Mouse (Mus musculus): ENCODE results near the gene Gm49369. TPM values are rescaled to one million over a fixed set of nuclear protein-coding genes. Genes with fewer than 3 reads are reported as not detected.

The Gm49369 gene
- total RNA-seq, 2 experiments from 2014 or later, result 1.0 to 4.1 TPM

DNA sequence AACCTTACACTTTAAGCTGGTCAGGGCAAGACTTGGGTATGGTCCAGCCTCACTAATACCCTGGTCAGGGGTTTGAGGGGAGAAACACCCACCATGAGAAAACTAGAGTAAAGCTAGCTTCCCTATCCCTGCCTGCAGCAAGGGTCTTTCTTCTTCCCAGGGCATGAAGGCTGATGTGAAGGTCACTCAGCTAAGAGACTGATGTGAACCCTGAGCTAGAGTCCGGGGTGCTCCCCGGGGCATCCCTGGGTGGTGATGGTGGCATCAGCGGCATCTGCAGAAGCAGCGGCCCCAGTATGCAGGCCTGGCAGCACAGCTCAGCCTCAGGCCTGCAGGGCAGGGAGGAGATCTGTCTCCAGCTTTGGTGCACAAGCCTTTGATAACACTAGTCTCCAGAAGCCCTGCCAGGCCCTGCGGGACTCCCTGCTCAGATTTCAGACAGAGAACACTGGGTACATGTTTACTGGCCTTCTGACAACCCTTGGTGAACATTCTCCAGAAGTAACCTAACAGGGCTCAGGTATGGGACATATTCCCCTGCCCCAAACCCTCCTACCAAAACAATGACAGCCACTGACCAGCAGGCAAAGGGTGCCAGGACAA, 8.0 kb downstream of the Gm49369 start:
- intact Hi-C loops (cut with DNase I; ENCODE audit: low total_unique reads), result no loop called here

DNA sequence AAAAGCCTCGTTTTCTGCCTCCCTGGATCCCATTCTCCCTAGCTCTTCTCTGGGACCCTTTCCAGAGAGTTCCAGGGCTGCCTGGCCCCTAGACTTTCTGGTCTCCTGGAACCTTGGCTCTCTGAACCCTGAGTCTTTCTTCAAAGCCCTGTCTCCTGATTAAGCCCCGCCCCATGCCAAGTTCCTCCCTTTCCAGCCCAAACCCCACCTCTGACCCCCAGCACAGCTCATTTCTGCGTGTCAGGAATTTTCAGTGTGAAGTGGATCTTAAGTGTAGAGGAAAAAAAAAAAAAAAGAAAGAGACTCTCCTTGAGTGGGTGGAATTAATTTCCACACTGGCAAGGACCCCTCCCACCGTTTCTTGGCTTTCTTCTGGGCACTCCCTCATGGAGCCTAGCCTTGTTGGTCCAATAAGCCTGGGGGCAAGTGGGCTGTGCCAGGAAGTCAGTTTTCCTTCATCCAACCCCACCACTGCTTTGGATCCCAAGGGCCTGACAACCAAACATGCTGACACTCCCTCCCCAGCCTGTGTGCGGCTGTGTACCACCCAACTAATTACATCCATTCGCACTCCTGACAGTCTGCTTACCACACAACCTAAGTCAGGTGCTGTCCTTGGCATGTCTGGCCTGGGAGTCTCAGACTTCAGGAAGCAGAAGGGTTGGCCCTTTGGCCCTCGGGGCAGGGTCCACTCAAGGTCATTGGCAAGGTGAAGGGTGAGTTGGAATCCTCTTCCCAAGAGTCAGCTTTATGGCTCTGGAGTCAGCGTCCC, 8.6 kb downstream of the Gm49369 start, which contains the start of gene Ifitm10:
Gene Ifitm10, minus strand, starts transcription at position 113 of the 772 bp plus-strand sequence.
- no peak for DNase-seq
- intact Hi-C loops (cut with DNase I; ENCODE audit: low total_unique reads), result no loop called here

More for the DNA sequence above, 8.0 kb downstream of the Gm49369 start:
- DNase-seq, result peak; percentile 47

DNA sequence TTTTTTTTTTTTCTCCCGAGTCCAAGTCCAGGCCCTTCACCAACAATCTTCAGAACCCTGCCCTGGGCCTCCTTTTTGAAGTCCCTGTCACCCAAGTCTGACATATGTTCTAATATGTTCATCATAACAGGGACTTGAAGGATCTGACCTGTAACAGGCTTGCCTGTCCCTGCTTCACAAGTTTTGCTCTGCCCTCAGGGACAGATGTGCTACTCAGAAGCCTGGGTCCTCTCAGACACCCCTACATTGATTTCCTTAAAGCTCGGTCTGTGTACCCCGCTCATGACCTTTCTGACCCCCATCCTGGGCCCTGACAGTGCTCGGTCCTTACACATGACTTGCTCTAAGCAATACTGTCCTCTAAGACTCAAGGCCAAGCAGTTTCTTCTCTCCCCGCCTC, 9.4 kb downstream of the Gm49369 start:
- no peak for DNase-seq
- intact Hi-C loops (cut with DNase I; ENCODE audit: low total_unique reads), result no loop called here

DNA sequence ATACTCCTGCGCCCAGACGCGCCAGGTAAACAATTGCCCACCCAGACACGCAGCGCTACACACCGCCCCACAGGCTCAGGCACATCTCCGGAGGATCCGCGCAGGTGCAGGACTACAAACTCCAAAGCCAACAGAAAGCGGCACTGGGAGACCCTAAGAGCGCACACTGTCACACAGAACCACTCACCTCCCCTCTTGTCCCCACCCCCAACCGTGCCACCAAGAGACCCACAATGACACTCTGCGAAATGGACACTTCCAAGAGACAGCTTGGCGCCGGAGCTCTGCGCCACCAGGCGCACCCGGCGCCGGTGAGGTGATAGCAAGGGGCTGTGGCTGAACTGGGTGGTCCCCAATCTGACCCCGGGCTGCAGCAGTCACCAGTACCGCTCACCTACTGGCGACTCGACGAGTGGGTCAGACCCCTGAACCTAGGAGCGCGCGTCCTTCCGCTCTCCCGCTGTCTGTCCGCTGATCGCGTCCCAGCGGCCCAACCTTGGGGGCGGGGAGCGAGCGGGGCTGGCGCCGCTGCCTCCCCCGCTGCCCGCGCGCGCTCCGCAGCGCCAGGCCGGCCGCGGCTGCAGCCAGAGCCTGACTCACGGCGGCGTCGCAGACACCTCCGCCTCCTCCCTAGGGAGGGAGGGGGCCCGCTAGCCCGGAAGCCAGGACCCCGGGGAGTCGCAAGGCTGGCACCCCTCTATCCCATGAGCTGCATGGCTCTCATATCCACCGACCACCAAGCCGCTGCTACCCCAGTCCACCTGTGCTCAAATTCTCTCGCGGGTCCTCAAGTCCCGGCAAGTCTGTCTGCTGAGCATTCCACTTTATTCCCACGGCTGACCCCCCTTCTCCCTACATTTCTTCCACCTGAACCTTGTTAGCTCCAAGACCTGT, 10.5 kb downstream of the Gm49369 start:
- DNase-seq, result peak; percentile 20
- intact Hi-C loops (cut with DNase I; ENCODE audit: low total_unique reads), result no loop called here

DNA sequence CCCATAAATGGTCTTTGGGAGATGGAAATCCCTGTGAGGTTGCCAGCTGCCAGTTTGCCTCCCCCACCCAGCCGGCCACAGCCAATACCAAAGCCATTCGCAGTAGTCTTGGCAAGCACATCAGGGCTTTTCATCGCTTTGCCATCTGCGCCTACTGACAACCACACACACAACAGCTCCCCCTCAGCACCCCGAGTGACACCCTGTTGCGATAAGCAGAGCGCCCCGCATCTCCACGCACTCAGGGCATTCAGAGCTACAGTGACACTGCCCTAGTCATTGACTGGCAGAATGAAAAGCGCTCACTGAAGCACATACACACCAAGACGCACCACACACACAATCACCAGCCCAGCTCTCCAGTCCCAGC, 11.1 kb downstream of the Gm49369 start:
- DNase-seq, result peak; percentile 4
- intact Hi-C loops (cut with DNase I; ENCODE audit: low total_unique reads), result no loop called here

DNA sequence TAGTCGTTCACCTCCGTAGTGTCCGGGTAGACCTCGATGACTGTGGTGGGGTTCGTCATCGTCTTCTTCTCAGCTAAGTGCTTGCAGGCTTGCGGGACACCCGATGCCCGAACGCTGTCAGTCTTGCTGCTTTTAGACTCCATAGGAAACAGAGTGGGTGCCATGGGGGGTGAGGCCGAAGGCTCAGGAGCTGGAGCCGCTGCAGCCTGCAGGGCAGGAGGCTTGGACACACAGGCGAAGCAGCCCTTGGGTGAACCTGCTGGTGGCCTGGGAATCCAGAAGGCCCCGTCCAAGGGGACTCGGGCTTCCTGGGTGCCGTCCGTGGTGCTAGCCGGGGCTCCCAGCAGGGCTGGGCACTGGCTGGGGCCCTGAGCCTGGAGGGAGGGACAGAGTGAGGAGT, 11.5 kb downstream of the Gm49369 start:
- peak; percentile 3 for DNase-seq
- intact Hi-C loops (cut with DNase I; ENCODE audit: low total_unique reads), result no loop called here

DNA sequence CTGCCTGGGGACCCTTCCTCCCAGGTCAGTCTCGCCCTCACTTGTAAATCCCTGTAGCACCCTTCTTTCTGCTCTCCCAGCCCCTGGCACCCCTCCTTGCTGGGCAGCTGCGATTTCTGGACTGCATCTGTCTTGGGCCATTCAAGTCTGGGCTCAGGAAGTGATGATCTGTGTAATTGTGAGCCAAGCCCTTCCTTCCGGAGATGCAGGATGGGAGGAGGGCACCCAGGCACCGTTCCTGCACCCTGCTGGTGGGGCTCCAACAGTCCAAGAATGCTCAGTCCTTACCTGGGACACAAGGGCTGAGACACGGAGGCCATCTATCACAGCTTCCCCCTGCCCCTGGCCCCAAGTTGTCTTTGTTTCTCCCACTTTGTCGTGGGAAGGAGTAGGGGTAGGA, 12.6 kb downstream of the Gm49369 start:
- intact Hi-C loops (cut with DNase I; ENCODE audit: low total_unique reads), result no loop called here
- peak; percentile 54 for DNase-seq

DNA sequence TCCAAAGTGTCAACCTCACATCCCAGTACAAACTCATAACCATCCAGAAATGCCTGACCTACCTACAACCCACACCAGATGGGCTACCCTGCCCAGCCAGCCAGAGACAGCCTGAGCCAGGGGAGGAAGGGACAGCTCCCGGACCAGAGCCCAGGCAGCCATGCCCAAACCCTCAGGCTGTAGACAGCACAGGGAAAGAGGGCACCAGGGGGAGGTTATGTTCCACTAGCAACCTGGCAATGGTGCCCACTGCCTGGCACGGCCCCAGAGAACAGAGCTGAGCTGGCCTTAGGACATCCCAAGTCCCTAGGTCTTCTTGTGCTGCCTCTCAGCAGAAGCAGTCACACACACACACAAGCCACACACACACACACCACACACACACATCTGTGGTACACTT, 13.6 kb downstream of the Gm49369 start:
- peak; percentile 72 for DNase-seq
- intact Hi-C loops (cut with DNase I; ENCODE audit: low total_unique reads), result no loop called here

DNA sequence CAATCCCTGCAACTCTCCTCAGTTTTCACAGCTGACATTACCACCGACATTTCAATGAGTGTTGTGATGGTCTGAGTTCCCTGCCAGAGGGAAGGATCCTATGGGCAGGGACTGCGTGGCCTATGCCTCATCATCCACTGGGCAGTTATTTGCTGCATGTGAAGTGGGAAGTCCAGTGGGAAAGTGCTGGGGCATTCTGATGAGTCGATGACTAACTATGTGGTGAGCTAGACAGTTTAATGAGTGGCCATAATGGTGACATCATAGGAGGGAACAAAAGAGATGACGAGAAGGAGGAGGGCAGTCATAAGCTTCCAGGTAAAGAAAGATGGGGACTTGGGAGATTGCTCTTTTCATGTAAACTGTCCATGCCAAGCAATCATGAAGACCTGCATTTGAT, 19.4 kb downstream of the Gm49369 start:
- DNase-seq, result no peak
- intact Hi-C loops (cut with DNase I; ENCODE audit: low total_unique reads), result no loop called here

DNA sequence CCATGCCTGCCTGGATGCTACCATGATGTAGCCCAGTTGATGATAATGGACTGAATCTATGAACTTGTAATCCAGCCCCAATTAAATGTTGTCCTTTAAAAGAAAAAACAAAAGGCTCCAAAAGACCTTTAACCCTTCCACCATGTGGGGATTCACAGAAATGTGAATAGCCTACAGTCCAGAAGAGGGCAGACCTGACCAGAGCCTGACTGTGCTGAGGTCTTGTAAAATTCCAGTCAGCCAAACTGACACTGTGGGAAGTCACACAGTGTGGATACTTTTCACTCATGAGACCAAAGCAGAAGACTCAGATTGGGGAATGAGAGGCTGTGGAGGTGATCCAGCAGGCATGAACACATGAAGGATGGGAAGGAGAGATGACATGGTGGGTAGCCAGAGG, 21.7 kb downstream of the Gm49369 start:
- DNase-seq, result no peak
- intact Hi-C loops (cut with DNase I; ENCODE audit: low total_unique reads), result no loop called here

DNA sequence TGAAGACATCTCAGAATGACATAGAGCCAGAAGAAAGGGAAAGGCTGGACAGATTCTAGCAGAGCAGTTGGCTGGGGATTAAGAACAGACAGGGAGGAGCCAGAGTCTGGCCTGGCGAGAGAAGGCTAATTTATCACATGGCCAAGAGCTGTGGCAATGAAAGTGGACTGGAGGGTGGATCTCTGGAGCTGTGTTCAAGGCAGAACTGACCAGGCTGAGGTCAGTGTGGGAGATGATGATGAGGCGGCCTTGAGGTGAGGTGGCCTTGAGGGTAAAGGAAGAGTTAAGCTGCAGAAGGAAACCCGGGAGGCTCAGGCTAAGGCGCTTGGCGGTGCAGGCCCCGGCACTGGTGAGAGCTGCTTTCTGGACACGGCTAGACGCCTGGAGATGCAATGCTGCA, 23.3 kb downstream of the Gm49369 start:
- DNase-seq, result no peak
- intact Hi-C loops (cut with DNase I; ENCODE audit: low total_unique reads), result no loop called here

DNA sequence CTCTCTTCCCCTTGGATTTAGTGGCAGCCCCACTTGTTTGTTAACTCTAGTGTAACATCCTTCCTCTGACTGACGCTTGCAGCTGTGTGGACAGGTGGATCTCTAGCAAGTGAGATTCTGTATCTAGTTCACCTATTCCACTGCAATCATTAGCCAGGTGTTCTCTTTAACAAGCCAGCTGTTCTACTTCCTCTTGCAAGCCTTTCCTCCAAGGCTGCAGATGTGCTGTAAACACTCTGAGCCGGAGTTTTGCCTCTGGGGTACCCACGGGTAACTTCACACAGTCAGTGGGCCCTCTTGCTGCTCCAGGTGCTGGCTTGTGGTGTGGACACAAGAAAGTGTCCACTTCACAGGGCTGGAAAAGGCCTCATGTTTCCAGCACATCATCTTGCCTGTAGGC, 24.9 kb downstream of the Gm49369 start:
- DNase-seq, result no peak
- intact Hi-C loops (cut with DNase I; ENCODE audit: low total_unique reads), result no loop called here

DNA sequence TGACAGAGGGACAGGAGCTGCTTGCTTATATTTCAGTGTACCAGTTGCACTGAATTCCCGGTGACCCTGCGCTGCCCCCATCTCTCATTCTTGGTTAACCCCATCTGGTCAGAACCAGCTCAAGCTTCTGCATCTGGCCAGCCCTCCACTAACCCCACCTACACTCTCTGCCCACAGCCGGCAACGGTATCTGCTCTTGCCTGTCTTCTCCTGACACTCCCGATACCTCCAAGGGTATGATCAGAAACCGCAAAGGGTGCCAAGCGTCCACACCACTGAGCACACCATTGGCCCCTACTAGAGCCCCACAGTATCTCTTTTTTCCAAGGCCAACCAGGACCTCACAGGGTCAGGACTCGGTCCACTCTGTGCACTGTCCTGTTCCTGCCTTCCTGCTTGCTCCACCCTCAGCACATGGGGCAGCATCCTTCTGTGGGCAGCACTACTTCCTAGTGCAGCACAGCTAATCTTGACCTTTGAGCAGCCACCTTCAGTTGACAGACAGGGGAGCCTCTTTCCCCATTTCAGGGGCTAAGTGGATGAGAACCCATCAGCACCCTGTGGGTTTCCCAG, 27.7 kb downstream of the Gm49369 start:
- intact Hi-C loops (cut with DNase I; ENCODE audit: low total_unique reads), result no loop called here
- DNase-seq, result no peak

DNA sequence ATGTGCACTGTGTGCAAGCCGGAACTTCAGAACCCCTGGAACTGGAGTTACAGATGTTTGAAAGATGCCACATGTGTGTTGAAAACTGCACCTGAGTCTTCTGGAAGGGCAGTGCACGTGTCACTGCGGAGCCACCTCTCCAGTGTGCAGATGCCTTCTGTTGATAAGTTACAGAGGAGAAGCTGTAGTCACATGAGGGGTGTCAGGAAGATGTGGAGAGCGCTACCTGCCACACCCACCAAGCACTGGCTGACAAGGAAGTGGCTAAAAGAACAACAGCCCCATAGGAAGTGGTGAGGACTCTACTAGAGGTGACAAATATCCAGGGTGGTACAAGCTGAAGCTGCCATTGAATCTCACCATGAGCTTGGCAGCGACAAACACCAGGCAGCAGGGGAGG, 28.6 kb downstream of the Gm49369 start:
- intact Hi-C loops (cut with DNase I; ENCODE audit: low total_unique reads), result no loop called here
- no peak for DNase-seq

DNA sequence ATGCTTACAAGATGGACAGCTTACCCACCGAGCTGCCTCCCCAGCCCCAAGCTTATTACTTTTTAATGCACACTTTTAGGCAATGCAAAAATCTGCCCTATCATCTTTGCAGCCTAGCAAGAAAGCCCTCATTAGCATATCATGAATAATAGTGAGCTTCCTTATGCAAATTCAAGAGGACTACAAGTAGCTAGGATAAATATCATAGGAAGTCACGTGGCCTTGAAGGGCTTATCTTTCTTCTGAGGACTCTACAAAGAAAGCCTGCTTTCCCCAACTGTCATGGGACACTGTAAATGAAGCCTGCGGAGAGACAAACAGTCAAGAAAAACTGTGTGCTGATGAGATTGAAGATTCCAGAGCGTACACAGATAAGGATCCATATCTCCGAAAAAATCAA, 30.9 kb downstream of the Gm49369 start:
- intact Hi-C loops (cut with DNase I; ENCODE audit: low total_unique reads), result no loop called here
- no peak for DNase-seq

DNA sequence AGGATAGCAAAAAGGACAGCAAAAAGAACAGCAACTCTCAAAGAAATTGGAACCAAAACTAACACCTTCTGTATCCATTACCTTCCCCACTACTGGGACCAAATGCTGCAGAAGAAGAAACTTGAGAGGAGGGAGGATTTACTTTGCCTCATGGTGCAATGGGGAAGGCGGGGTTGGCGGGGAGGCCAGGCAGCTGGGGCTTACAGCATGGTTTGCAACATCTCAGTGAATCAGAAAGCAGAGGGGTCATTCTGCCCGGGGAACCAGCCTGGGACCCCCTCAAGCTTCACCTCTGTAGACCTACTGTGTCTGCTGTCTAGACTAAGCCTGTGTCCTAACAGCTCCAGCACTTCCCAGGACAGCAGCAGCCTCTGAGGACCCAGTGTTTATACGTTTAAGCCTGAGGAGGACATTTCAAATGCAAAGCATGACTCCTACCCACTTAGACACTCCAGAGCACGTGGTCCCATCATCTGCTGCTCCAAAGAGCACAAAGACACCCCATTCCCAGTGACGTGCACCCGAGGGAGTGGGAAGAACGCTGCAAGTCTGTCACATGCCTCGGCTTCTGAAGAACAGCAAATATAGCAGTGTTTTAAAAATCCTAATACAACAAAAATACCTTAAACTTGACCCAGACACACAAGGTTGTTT, 33.0 kb downstream of the Gm49369 start:
- intact Hi-C loops (cut with DNase I; ENCODE audit: low total_unique reads), result no loop called here
- peak; percentile 72 for DNase-seq

DNA sequence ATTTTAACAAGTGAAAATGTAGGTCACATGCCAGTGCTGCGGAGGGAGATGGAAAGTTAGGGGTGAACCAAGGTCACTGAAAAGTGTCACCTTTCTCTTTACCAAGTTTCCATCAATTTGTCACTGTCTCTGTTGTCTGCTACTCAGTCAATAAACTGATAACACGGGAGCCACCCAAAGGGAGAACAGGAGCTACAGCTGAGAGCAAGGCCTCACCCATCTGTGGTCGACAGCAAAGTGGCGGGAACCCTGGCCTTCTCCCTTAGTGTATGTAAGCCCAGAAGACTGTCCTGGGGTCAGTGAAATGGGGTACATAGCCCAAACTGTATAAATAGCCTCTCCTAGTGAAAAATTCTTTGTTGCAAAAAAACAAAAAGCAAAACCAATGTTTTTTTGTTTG, 34.9 kb downstream of the Gm49369 start:
- no peak for DNase-seq
- intact Hi-C loops (cut with DNase I; ENCODE audit: low total_unique reads), result no loop called here

DNA sequence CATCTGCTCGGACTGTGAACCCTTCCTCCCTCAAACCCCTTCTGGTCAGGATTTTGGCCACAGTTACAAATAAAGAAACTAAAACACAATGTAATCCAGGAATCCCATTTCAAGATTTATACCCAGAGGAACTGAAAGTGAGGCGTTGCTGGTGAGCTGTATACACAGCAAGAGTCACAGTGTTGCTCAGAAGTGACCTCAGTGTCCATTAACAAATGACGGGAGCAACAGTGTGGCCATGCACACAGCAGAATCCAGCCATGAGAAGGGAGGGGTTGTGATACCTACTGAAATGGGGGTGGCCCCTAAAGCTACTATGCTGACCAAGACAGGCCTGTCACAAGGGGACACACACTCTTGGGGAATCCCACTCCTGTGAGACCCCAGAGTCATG, 40.2 kb downstream of the Gm49369 start:
- intact Hi-C loops (cut with DNase I; ENCODE audit: low total_unique reads), result no loop called here
- no peak for DNase-seq

DNA sequence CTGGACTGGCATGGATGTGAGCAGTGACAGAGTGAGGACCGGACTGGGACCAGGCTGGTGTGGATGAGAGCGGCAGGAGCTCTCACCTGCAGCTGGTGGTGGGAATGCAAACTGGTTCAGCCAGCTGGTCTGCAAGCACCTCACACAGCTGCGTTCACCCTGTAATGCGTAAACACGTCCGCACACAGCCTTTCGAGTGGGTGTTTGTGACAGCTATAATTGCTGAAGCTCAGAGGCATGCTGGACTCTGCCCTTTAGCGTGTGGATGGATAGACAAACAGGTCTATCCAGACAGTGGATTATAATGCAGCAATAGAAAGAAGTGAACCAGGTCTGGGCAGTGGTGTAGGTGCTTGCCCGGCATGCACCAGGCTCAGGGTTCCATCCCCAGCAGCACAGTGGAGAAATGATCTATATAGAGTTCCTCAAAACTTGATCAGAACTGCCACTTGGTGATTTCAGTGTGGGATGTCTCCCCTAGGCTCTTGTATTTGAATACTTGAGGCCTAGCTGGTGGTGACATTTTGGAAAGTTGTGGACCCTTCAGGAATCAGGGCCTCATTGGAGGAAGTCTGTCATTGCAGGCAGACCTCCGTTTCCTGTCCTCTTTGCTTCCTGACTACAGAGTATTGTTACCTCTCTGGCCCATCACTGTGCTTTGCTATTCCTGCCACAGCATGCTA, 40.8 kb downstream of the Gm49369 start:
- intact Hi-C loops (cut with DNase I; ENCODE audit: low total_unique reads), result no loop called here
- DNase-seq, result no peak

Measured in gastrocnemius, postnatal 14 days (tissue).